Mouse (Mus musculus) liver, embryonic 13.5 days (tissue): ENCODE results near the gene Hspe1. TPM values are rescaled to one million over a fixed set of nuclear protein-coding genes. Genes with fewer than 3 reads are reported as not detected.
A peak's percentile ranks its signal among the peaks of the same experiment; 100 is the strongest.
"Not testable (repeated sequence)": the region's sequence is repeated elsewhere in the genome, so short reads cannot be mapped to it uniquely, and the experiment has no call there.

Experiments used
- ATAC-seq: fragments of 200-750 bp; cut with Nextera tagmentation; 2 replicates; pipeline ENCODE4 v1.8.0; 2017; ENCODE audit warnings: low read depth, mild to moderate bottlenecking, moderate number of reproducible peaks, moderate library complexity
- DNase-seq: peaks from one replicate; pipeline ENCODE4 v3.0.0; 2022
- H3K27ac ChIP-seq: fragments of 300-500 bp; sonication (generic); 2 replicates; pipeline ENCODE4 v1.5.1; 2015; ENCODE audit warnings: moderate library complexity, mild to moderate bottlenecking, inconsistent platforms
- H3K27me3 ChIP-seq: fragments of 300-500 bp; sonication (generic); 2 replicates; pipeline ENCODE4 v1.6.1; 2015; ENCODE audit warnings: mild to moderate bottlenecking, inconsistent platforms
- H3K36me3 ChIP-seq: fragments of 300-500 bp; sonication (generic); 2 replicates; pipeline ENCODE4 v1.6.1; 2015; ENCODE audit warnings: mild to moderate bottlenecking, inconsistent platforms
- H3K4me1 ChIP-seq: fragments of 300-500 bp; sonication (generic); replicated peaks from 2 replicates; pipeline ENCODE4 v1.6.1; 2015; ENCODE audit warnings: inconsistent platforms
- H3K4me2 ChIP-seq: fragments of 300-500 bp; sonication (generic); 2 replicates; pipeline ENCODE4 v1.6.1; 2015; ENCODE audit warnings: inconsistent platforms, mild to moderate bottlenecking, moderate library complexity
- H3K4me3 ChIP-seq: fragments of 300-500 bp; sonication (generic); replicated peaks from 2 replicates; pipeline ENCODE4 v1.5.1; 2015; ENCODE audit warnings: mild to moderate bottlenecking, inconsistent platforms
- H3K9ac ChIP-seq: fragments of 300-500 bp; sonication (generic); 2 replicates; pipeline ENCODE4 v1.6.1; 2015; ENCODE audit warnings: mild to moderate bottlenecking, inconsistent platforms
- H3K9me3 ChIP-seq: fragments of 300-500 bp; sonication (generic); replicated peaks from 2 replicates; pipeline ENCODE4 v1.6.1; 2016; ENCODE audit warnings: inconsistent platforms
- WGBS: fragments of 180-500 bp; shearing (Covaris S2); methylation state at CpG from one replicate; pipeline ENCODE4 v1.1.7; 2015; ENCODE audit not compliant: insufficient replicate concordance; 5-methylcytosine and 5-hydroxymethylcytosine counted together
- polyA plus RNA-seq: library from polyadenylated mRNA; unstranded; fragments of >200 nt; fragmentation: Nextera tagmentation; extraction: Ambion mirVana; gene quantifications from 2 replicates; pipeline ENCODE4 v1.2.1, GENCODE M21; 2015

Hspe1 gene
- polyA plus RNA-seq, 1 experiment from 2014 or later: 600 TPM

GRCm38 (mm10) chr1:55055322-55056115, 32.4 kb upstream of the Hspe1 start:
- DNase-seq (no peak), ATAC-seq (no peak)
- Histone ChIP-seq H3K36me3 (peaks cover 10% of the 10 kb centered on the region; the same call in 1 of the 2 replicates), H3K4me3 (no peak overlapping the region), H3K4me2 (no peak overlapping the region), H3K9me3 (no peaks in the 10 kb centered on the region), H3K4me1 (peaks cover 65% of the 10 kb centered on the region), H3K27ac (no peak overlapping the region), H3K9ac (peak overlapping the region; percentile 10; the same call in 1 of the 2 replicates), H3K27me3 (no peaks in the 10 kb centered on the region)
- WGBS: 62% methylated on average over 5 of the region's 5 CpGs

GRCm38 (mm10) chr1:55058383-55058782, 29.5 kb upstream of the Hspe1 start:
- 80% methylated on average over 2 of the region's 3 CpGs for WGBS
- peaks cover 75% of the 10 kb centered on the region for H3K4me1 ChIP-seq
- ATAC-seq, H3K4me2 ChIP-seq, H3K27ac ChIP-seq, H3K4me3 ChIP-seq, H3K9me3 ChIP-seq, DNase-seq, H3K27me3 ChIP-seq: not testable (repeated sequence)
- peak overlapping the region; percentile 27; the same call in 1 of the 2 replicates for H3K9ac ChIP-seq
- peaks cover 24% of the 10 kb centered on the region for H3K36me3 ChIP-seq

GRCm38 (mm10) chr1:55061099-55061498, 26.8 kb upstream of the Hspe1 start:
- Histone ChIP-seq H3K36me3 (peaks cover 38% of the 10 kb centered on the region), H3K9ac (peak overlapping the region; percentile 1; the same call in 1 of the 2 replicates), H3K4me3 (no peak overlapping the region), H3K4me1 (peaks cover 53% of the 10 kb centered on the region), H3K9me3 (no peaks in the 10 kb centered on the region), H3K4me2 (no peak overlapping the region), H3K27me3 (no peaks in the 10 kb centered on the region), H3K27ac (peak overlapping the region; percentile 57)
- WGBS: 49% methylated on average over 5 of the region's 5 CpGs
- no peak for DNase-seq
- peak; percentile 53; the same call in 1 of the 2 replicates for ATAC-seq

GRCm38 (mm10) chr1:55061772-55062171, 26.2 kb upstream of the Hspe1 start:
- Histone ChIP-seq H3K27me3 (no peaks in the 10 kb centered on the region), H3K27ac (no peak overlapping the region), H3K9ac (no peak overlapping the region), H3K36me3 (peaks cover 44% of the 10 kb centered on the region), H3K4me3 (no peak overlapping the region), H3K4me2 (0 out of 2 replicates have a peak overlapping the region, but pooled peaks have one; percentile 5), H3K4me1 (peaks cover 53% of the 10 kb centered on the region), H3K9me3 (no peaks in the 10 kb centered on the region)
- DNase-seq (no peak), ATAC-seq (peak; percentile 66; the same call in 1 of the 2 replicates)
- WGBS: 61% methylated on average over 4 of the region's 4 CpGs

GRCm38 (mm10) chr1:55072328-55072727, 15.6 kb upstream of the Hspe1 start:
- not testable (repeated sequence) for H3K27ac ChIP-seq, H3K9ac ChIP-seq, ATAC-seq, H3K4me3 ChIP-seq, DNase-seq, H3K27me3 ChIP-seq, H3K9me3 ChIP-seq, H3K4me2 ChIP-seq
- peaks cover 48% of the 10 kb centered on the region for H3K36me3 ChIP-seq
- peaks cover 44% of the 10 kb centered on the region for H3K4me1 ChIP-seq

DNA sequence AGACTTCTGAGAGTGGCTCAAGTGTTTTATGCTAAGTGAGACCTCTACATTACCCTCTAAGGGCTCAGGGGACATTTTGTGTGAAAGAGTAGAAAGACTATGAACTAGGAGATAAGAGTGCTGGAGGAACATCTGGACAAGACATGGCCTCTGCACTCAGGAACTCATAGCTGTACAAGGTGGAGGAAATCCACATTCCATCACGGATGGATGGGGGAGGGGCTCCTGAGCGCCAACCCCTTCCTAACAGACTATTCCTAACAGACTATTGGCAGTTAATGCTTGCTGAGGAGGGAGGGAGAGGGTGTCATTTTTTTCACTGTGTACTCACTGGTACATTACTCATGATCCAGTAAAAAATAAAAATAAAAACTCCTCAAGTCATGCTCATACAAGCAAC, 13.2 kb upstream of the Hspe1 start:
- DNase-seq: no peak
- ATAC-seq: no peak
- Histone ChIP-seq H3K4me1 (peaks cover 52% of the 10 kb centered on the region), H3K36me3 (peaks cover 54% of the 10 kb centered on the region), H3K4me2 (no peak overlapping the region), H3K4me3 (no peak overlapping the region), H3K27me3 (no peaks in the 10 kb centered on the region), H3K9me3 (no peaks in the 10 kb centered on the region), H3K9ac (no peak overlapping the region), H3K27ac (peak overlapping the region; percentile 78; the same call in 1 of the 2 replicates)
- 45% methylated on average over 2 of the region's 2 CpGs for WGBS

DNA sequence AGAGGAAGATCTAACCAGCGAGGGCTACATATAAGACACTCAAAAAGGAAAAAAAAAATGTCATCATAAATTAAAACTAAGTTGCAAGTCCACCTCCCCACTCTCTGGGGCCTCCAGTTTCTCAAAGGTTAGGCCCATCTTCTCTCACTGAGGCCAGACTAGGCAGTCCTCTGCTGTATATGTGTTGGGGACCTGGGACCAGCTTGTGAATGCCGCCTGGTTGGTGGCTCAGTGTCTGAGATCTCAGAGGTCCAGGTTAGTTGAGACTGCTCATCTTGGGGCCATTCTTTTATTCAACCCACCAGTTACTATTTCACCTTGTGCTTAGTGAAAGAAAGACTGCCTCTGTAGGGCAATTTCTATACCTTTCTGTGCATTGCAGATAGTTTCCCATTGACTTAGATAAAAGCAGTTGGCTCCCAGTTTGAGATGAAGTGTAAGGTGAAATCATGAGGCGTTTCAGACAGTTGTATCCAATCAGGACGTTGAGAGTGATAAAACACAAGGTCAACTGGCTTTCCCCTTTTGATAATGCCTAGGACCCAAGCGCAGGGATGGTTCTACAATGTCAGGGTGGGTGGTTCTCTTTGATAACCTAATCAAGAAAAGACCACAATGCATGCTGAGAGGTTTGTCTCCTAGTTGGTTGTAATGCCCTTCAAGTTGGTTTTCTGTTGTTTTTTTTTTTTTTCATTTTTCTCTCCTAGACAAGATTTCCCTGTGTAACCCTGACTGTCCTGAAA, 12.1 kb upstream of the Hspe1 start:
- 22% methylated on average over 5 of the region's 5 CpGs for WGBS
- no peak overlapping the region for H3K4me3 ChIP-seq
- DNase-seq (peak; percentile 60), ATAC-seq (peak; percentile 86)
- H3K4me1 ChIP-seq: peaks cover 53% of the 10 kb centered on the region
- H3K9me3 ChIP-seq: no peaks in the 10 kb centered on the region
- peak overlapping the region; percentile 17; the same call in 1 of the 2 replicates for H3K4me2 ChIP-seq
- H3K27me3 ChIP-seq: no peaks in the 10 kb centered on the region
- peak overlapping the region; percentile 78 for H3K27ac ChIP-seq
- H3K9ac ChIP-seq: no peak overlapping the region
- H3K36me3 ChIP-seq: peaks cover 61% of the 10 kb centered on the region

DNA sequence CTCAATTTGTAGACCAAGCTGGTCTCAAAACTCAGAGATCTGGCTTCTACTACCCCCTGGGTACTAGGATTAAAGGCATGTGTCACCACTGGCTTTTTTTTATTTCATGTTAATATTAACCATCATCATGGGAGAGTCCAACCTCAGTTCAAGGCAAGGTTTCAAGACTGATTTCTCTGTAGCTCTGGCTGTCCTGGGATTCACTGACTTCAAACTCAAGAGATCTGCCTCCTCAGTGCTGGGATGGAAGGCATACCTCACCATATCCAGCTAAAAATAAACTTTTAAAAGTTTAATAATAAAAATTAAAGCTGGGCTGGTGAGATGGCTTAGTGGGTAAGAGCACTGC, 11.6 kb upstream of the Hspe1 start:
- Histone ChIP-seq H3K27me3 (no peaks in the 10 kb centered on the region), H3K27ac (peak overlapping the region; percentile 48), H3K4me2 (no peak overlapping the region), H3K9me3 (no peaks in the 10 kb centered on the region), H3K36me3 (peaks cover 62% of the 10 kb centered on the region), H3K4me3 (no peak overlapping the region), H3K4me1 (peaks cover 52% of the 10 kb centered on the region), H3K9ac (no peak overlapping the region)
- no peak for DNase-seq
- ATAC-seq: no peak; the same call in 1 of the 2 replicates

DNA sequence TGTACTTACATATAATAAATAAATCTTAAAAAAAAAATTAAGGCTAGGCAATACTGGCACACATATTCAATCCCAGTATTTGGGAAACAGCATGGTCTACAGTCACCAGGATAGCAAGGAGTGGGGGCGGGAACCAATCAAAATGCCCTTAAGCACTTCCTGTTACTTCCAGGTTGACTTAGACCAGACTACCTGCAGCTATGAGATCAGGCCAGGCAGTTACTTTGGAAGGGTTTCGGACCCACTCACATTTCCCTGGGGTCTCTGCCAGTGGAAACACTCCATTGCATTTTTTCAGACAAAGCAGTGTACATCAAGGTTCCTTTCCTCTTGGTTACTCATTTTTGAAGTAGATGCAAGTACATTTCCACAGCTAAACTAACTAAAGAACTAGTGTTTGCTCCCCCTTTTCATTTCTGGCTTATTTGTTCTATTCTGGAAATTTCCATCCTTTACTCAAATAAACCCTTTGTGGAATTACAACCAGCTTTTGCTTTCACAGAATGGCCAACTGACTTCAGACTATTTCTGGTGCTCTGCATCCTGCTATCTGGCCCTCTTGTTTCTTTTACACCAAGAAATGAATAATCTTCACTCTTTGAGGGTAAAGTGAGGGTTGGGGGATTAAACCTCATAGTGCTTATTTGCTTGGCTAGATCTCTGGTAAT, 10.9 kb upstream of the Hspe1 start:
- DNase-seq (no peak), ATAC-seq (no peak)
- Histone ChIP-seq H3K4me3 (no peak overlapping the region), H3K36me3 (peaks cover 61% of the 10 kb centered on the region), H3K27me3 (no peaks in the 10 kb centered on the region), H3K9me3 (no peaks in the 10 kb centered on the region), H3K9ac (no peak overlapping the region), H3K4me1 (peaks cover 54% of the 10 kb centered on the region), H3K27ac (peak overlapping the region; percentile 56), H3K4me2 (no peak overlapping the region)
- 78% methylated on average over 2 of the region's 2 CpGs for WGBS

DNA sequence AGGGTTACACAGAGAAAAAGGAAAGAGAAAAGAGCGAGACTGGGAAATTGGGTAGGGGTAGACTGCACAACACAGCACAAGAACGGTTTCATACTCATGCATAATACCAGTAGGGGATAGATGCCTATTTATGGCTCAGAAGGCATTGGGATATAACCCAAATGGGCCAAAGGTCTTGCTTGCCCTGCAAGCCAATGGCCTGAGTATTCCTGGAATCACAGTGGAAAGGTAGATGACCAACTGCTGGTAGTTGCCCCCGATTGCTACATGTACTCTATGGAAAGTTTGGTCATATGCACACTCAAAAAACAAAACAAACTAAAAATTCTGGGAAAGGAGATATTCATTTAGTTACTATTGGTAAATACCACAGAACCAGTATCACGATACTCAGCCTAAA, 8.3 kb upstream of the Hspe1 start:
- Histone ChIP-seq H3K9ac (no peak overlapping the region), H3K4me2 (no peak overlapping the region), H3K4me3 (no peak overlapping the region), H3K4me1 (peaks cover 59% of the 10 kb centered on the region), H3K9me3 (no peaks in the 10 kb centered on the region), H3K27me3 (no peaks in the 10 kb centered on the region), H3K27ac (0 out of 2 replicates have a peak overlapping the region, but pooled peaks have one; percentile 47), H3K36me3 (peaks cover 76% of the 10 kb centered on the region)
- no peak for ATAC-seq
- 82% methylated on average over 4 of the region's 4 CpGs for WGBS
- no peak for DNase-seq

DNA sequence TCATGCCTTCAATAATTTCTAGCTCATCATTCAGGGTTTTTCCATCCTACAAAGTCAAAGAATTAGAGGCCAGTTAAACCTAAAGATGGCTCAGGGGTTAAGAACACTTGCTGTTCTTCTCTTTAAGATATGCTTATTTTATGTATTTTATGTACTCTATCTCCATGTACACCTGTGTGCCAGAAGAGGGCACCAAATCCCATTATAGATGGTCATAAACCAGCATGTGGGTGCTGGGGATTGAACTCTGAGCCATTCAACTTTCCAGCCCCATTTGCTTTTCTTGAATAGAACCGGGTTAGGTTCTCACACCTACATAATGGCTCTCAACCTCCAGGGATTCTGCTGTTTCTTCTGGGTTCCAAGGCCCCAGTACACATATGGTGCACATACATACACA, 5.8 kb upstream of the Hspe1 start:
- Histone ChIP-seq H3K4me2 (no peak overlapping the region), H3K4me1 (peaks cover 59% of the 10 kb centered on the region)

More for the DNA sequence above, 5.8 kb upstream of the Hspe1 start:
- ATAC-seq: no peak
- WGBS: 50% methylated on average over 1 of the region's 1 CpGs
- H3K27me3 ChIP-seq: no peaks in the 10 kb centered on the region
- no peak overlapping the region for H3K4me3 ChIP-seq
- peaks cover 86% of the 10 kb centered on the region for H3K36me3 ChIP-seq
- no peak overlapping the region for H3K27ac ChIP-seq
- no peak overlapping the region for H3K9ac ChIP-seq
- H3K9me3 ChIP-seq: no peaks in the 10 kb centered on the region
- DNase-seq: no peak
